Mouse (Mus musculus) effector memory CD4-positive, alpha-beta T cell, adult 7 months (primary cell): ENCODE data around the gene Higd2a. TPM values are rescaled to one million over a fixed set of nuclear protein-coding genes. Genes with fewer than 3 reads are reported as not detected.

ENCODE experiments used
- polyA plus RNA-seq: library from polyadenylated mRNA; unstranded; fragments of 100-300 nt; shearing (Covaris generic); gene quantifications from one replicate; pipeline ENCODE4 v1.2.1, GENCODE M21; 2017

Gene Higd2a
- 138 TPM for polyA plus RNA-seq

DNA sequence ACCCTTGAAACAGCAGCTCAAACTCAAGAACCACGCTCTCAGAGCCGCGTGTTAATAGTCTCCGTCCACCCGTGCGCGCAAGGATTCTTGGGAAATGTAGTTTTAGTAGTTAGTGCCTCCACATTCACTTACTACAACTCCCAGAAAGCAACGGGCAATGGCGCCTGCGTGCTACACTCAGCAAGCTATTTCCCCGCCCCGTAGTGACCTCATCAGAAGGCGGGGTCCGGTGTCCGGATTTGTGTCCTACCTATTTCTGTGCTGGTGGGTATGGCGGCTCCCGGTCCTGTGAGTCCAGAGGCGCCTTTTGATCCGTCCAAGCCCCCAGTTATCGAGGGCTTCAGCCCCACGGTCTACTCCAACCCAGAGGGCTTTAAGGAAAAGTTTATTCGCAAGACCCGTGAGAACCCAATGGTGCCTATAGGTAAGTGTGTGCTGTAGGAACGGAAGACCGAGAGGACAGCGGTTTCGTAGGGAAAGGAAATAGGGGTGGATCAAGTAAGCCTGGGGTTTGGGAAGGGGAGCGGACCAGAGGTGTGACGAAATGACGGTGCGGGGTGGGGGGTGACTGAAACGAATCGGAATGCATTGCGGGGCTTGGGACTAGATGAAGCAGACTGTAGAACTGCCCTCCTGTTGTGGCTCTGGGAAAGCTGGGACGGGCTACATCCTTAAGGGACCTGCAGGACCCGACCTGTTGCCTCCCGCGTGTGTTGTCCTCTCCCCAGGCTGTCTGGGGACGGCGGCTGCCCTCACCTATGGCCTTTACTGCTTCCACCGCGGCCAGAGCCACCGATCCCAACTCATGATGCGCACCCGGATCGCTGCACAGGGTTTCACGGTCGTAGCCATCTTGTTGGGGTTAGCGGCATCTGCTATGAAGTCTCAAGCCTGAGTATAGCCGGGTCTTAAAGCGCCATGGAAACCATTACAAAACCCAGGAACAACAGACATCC is at the start of gene Higd2a, which contains the start of gene Nop16:
Higd2a (plus strand) TSS at position 212 of the 956 bp plus-strand sequence.
Nop16 (minus strand) TSS at position 95 of the 956 bp plus-strand sequence.

DNA sequence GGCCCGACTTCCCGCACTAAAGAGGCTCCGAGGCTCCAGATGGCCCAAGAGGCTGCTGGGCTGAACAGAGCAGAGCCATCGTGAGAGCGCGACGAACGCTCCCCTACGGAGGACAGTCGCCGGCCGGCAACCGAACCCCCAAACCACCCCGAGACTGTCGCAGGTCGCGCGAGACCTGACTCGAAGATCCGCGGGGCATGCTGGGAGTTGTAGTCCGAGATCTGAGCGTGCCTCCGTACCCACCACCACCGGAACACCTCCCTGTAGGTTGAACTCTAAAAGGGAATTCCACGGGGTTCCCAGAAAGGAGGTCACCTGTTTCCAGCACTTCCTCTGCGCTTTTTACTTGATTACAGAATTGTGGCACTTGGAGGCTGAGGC is 24.8 kb upstream of the Higd2a start, which contains the start of gene 4833439L19Rik:
4833439L19Rik (minus strand) TSS at position 235 of the 381 bp plus-strand sequence.

DNA sequence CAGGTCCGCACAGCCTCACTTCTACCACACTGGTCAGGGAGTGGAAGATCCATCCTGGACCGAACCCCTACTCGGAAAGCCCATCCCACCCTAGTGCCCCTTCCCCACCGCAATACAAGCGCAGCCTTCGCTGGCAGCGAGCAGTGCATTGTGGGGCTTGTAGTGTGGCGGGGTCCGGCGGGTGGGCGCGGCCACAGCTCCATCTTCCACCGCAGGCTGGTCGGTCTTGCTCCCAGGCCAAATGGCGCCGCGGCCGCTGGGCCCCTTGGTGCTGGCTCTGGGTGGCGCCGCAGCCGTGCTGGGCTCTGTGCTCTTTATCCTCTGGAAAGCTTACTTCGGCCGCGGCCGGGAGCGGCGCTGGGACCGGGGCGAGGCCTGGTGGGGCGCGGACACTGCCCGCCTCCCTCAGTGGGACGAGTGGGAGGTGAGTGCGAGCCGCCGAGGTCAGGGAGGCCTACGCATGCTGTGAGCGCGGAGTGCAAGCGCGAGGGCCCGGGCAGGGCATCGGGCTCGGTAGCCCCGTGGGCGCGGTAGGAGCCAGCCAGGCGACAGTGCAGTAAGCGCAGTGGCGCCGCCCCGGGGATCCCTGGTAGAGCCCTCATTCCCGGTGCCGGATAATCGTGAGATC is 15.0 kb upstream of the Higd2a start, which contains the start of gene Arl10:
Arl10 (plus strand) TSS at position 162 of the 628 bp plus-strand sequence.

DNA sequence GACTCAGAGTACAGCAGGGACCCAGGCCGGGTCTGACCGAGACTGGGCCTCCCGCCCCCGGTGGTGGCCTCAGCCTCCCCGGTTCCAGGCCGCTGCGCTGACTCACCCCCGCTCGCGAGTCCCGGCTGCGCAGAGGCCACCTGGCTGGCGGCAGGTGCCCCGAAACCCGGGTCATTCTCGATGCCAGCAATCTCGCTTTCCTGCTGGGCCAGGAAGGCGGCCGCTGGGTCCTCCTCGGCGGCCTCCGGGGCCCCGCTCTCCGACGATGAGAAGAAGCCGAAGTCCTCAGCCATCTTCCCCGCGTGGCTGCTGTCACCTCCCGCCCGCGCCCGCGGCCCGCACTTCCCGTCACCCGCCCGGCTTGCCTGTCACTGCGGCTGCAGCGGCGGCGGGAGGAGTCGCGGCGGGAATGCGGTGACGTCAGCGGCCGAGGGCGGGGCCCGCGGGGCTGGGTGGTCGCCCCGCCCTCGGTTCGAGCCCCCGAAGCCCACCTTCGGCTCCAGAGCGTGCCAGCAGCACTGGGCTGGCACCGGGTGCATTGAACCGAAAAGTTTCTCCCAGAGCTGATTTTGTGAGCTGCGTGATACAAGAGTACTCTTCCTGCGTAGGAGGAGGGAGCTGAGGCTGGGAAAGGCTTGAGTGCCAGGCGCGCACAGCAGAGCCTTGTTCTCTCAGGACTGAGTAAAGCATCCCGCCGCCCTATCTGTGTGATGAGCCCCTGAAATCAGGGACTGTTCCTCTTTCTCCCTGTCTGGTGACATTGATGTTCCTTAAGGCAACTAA is 21.2 kb downstream of the Higd2a start, which contains the start of gene Cltb:
Cltb (minus strand) TSS at position 373 of the 783 bp plus-strand sequence.

DNA sequence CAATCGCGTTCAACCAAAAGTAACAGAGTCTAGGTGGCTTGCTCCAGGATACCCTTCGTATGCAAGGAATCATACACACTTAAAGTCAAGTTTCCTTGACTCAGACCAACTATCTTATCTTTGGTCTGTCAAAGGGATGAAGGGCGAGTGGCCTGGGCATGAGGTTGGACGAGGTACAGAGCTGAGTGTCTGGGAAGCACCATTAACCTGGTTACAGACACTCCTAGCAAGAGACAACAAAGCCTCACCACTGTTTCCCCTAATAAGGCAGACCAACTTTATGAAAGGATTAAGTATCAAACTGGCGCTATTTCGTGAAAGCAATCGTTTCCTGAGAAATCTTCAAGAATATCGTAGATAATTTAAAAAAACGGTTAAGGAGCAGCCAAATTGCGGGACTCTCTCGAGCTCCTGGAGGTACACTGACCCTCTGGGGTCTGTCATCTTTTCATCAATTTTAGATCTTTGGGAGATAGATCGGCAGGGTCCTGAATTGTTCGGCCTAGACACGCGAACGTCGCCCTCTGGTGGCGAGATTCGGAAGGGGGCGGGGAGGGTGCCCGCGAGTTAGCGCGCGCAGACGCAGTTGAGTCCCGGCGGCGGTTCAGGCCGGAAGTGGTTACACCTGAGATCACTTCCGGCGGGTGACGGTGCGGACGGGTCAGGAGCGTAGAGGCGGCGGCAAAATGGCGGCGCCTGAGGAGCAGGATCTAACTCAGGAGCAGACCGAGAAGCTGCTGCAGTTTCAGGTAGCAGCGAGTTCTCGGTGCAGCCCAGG is 31.3 kb downstream of the Higd2a start, which contains the start of gene Faf2:
Faf2 (plus strand) TSS at position 630 of the 778 bp plus-strand sequence.

Other genes with a start within 250 kb of the Higd2a start
- gene Cplx2, start 218.9 kb upstream of the Higd2a start, polyA plus RNA-seq, result not detected
- gene Thoc3, start 121.4 kb upstream of the Higd2a start, polyA plus RNA-seq, result 24.8 TPM
- 41.7 TPM for gene Simc1, start 86.4 kb upstream of the Higd2a start, polyA plus RNA-seq
- 72.7 TPM for gene 4833439L19Rik, start 24.8 kb upstream of the Higd2a start, polyA plus RNA-seq
- 1.8 TPM for gene Arl10, start 15.2 kb upstream of the Higd2a start, polyA plus RNA-seq
- gene Nop16, start 117 bp upstream of the Higd2a start, polyA plus RNA-seq, result 26.2 TPM
- 80.2 TPM for gene Cltb, start 21.1 kb downstream of the Higd2a start, polyA plus RNA-seq
- gene Faf2, start 31.6 kb downstream of the Higd2a start, polyA plus RNA-seq, result 76.6 TPM
- 90.4 TPM for gene Rnf44, start 103.7 kb downstream of the Higd2a start, polyA plus RNA-seq
- 0.12 TPM for gene Cdhr2, start 111.3 kb downstream of the Higd2a start, polyA plus RNA-seq
- gene Gprin1, start 159.7 kb downstream of the Higd2a start, polyA plus RNA-seq, result not detected
- 0.57 TPM for gene Sncb, start 176.4 kb downstream of the Higd2a start, polyA plus RNA-seq
- not detected for gene Eif4e1b, start 193.8 kb downstream of the Higd2a start, polyA plus RNA-seq
- gene Tspan17, start 199.2 kb downstream of the Higd2a start, polyA plus RNA-seq, result 6.1 TPM